Mouse (Mus musculus): ENCODE measurements around the gene Rnf181. TPM values are rescaled to one million over a fixed set of nuclear protein-coding genes. Genes with fewer than 3 reads are reported as not detected.
A peak's percentile ranks its signal among the peaks of the same experiment; 100 is the strongest.

Rnf181 gene
- polyA plus RNA-seq (2015; fragmentation: Nextera tagmentation; extraction: Ambion mirVana): 150 and 164 TPM in 2 replicates

DNA sequence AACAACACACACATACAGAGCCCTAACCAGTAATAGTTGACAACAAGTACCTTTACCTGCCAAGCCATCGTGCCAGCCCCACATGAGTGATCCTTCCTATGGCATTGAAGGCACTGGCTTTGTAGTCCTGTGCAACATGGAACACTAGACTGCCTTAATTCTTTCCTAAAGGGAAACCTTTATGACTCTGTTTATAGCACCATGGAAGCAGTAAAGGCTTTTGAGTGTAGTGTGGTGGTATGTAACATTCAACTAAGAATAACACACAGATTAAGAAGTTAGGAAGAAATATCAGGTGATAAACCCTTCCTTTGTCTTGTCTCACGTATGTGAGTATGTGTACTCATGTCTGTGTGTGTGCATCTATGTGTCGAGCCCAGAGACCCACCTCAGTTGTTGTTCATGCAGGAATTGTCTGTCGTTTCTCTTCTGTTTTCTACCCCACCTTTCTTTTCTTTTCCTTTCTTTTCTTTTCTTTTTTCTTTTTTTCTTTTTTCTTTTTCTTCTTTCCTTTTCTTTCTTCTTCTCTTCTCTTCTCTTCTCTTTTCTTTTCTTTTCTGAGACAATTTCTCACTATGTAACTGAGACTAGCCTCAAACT lies at the start of gene Rnf181:
Rnf181 (minus strand) TSS at position 113 of the 600 bp plus-strand sequence.
- no peak for TF ChIP-seq CTCF (IDR thresholded peaks at IDR 0.05; ENCODE audit: low read depth)
- H3K9ac ChIP-seq (ENCODE audit: low read depth, low read length): no peak within 1 kb of the TSS
- no peak within 1 kb of the TSS for H3K4me2 ChIP-seq (ENCODE audit: low read length)
- H3K36me3 ChIP-seq (ENCODE audit: insufficient read depth, low read length): no peaks in the 10 kb centered on the region
- no peak within 1 kb of the TSS for H3K4me3 ChIP-seq (replicated peaks; ENCODE audit: low read depth, low read length)
- H3K27me3 ChIP-seq (ENCODE audit: insufficient read depth, low read length): no peaks in the 10 kb centered on the region
- ATAC-seq (replicated peaks; ENCODE audit: low FRiP score, low read depth): no peak
- 80% methylated on average over 4 of the region's 4 CpGs for WGBS
- H3K27ac ChIP-seq: no peak within 1 kb of the TSS
- no peak for DNase-seq (ENCODE audit: low spot score)
- no peaks in the 10 kb centered on the region for H3K9me3 ChIP-seq (replicated peaks; ENCODE audit: low read length)
- peaks cover 8% of the 10 kb centered on the region; the same call in 1 of the 2 replicates for H3K4me1 ChIP-seq (replicated peaks; ENCODE audit: insufficient read depth, low read length)

- Histone ChIP-seq H3K4me3 (replicated peaks; ENCODE audit: low read depth, low read length) (no peak overlapping the region), H3K27ac (no peak overlapping the region), H3K27me3 (ENCODE audit: insufficient read depth, low read length) (no peaks in the 10 kb centered on the region), H3K4me2 (ENCODE audit: low read length) (no peak overlapping the region), H3K9me3 (replicated peaks; ENCODE audit: low read length) (no peaks in the 10 kb centered on the region), H3K36me3 (ENCODE audit: insufficient read depth, low read length) (peaks cover 18% of the 10 kb centered on the region), H3K4me1 (replicated peaks; ENCODE audit: insufficient read depth, low read length) (no peaks in the 10 kb centered on the region; the same call in 1 of the 2 replicates), H3K9ac (ENCODE audit: low read depth, low read length) (0 out of 2 replicates have a peak overlapping the region, but pooled peaks have one; percentile 0)
- TF ChIP-seq CTCF (IDR thresholded peaks at IDR 0.05; ENCODE audit: low read depth): no peak
- ATAC-seq (replicated peaks; ENCODE audit: low FRiP score, low read depth) (no peak), DNase-seq (ENCODE audit: low spot score) (no peak)
- WGBS: 78% methylated on average over 7 of the region's 7 CpGs
Observed at GRCm38 (mm10) chr6:72415964-72416772, 49.4 kb upstream of the Rnf181 start.

DNA sequence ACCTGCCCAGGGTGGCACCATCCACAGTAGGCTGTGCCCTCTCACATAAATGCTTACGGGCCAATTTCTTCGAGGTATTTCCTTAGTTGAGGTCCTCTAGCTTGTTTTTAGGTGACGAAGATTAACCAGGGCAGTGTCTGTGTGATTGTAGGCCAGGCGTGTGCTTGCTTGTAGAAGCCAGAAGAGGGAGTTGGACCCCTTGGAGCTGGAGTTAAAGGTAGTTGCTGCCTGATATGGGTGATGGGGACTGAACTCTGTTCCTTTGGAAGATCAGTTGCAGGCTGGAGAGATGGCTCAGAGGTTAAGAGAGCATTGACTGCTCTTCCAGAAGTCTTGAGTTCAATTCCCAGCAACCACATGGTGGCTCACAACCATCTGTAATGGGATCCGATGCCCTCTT lies 48.4 kb upstream of the Rnf181 start:
- Histone ChIP-seq H3K36me3 (ENCODE audit: insufficient read depth, low read length) (peaks cover 14% of the 10 kb centered on the region), H3K9me3 (replicated peaks; ENCODE audit: low read length) (no peaks in the 10 kb centered on the region), H3K4me1 (replicated peaks; ENCODE audit: insufficient read depth, low read length) (no peaks in the 10 kb centered on the region; the same call in 1 of the 2 replicates), H3K9ac (ENCODE audit: low read depth, low read length) (no peak overlapping the region), H3K27ac (no peak overlapping the region), H3K4me3 (replicated peaks; ENCODE audit: low read depth, low read length) (peak overlapping the region; percentile 71), H3K27me3 (ENCODE audit: insufficient read depth, low read length) (no peaks in the 10 kb centered on the region), H3K4me2 (ENCODE audit: low read length) (peak overlapping the region; percentile 83)
- DNase-seq (ENCODE audit: low spot score): no peak
- 79% methylated on average over 5 of the region's 5 CpGs for WGBS
- ATAC-seq (replicated peaks; ENCODE audit: low FRiP score, low read depth): no peak
- TF ChIP-seq CTCF (IDR thresholded peaks at IDR 0.05; ENCODE audit: low read depth): 0 out of 2 replicates have a peak, but pooled peaks have one; percentile 14

DNA sequence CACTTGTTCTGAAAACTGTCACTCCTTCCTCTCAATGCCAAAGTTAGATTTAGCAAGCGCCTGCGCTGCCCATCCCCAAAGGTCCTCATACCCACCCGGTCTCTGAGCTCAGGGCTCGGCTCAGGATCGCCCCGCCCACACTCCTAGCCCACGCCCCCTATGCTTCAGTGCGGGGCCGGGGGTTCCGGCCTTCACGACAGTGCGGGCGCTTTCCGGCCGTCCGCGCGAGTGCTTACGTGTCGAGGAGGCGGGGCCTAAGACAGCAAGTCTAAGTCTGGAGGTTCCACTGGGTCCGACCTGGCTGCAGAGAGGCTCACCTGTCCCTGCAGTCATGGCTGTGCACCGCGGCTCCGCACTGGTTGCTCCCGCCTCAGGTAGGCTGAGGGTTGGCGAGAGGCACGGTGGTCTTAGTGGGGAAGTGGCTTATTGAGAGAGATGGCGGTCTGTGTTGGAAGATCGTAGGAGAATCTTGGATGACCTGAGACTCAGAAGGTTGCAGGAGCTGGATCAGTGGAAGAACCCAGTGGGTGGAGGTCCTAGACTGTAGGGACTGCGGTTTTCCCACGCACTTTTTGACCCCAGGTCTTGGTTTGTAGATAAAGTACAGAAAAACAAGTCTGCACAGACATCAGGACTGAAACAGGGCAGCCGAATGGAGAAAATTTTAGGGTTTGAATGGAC lies 47.5 kb upstream of the Rnf181 start, which contains the start of gene Ggcx:
Ggcx (plus strand) TSS at position 233 of the 681 bp plus-strand sequence.
- H3K27ac ChIP-seq: peak within 1 kb of the TSS; percentile 72
- under 1% methylated on average over 33 of the region's 33 CpGs for WGBS
- peak; percentile 95 for ATAC-seq (replicated peaks; ENCODE audit: low FRiP score, low read depth)

GRCm38 (mm10) chr6:72410518-72410917 lies 43.8 kb upstream of the Rnf181 start:
- Histone ChIP-seq H3K36me3 (ENCODE audit: insufficient read depth, low read length) (no peaks in the 10 kb centered on the region), H3K27ac (no peak overlapping the region), H3K4me1 (replicated peaks; ENCODE audit: insufficient read depth, low read length) (no peaks in the 10 kb centered on the region; the same call in 1 of the 2 replicates), H3K4me3 (replicated peaks; ENCODE audit: low read depth, low read length) (no peak overlapping the region), H3K27me3 (ENCODE audit: insufficient read depth, low read length) (no peaks in the 10 kb centered on the region), H3K9me3 (replicated peaks; ENCODE audit: low read length) (no peaks in the 10 kb centered on the region), H3K9ac (ENCODE audit: low read depth, low read length) (no peak overlapping the region), H3K4me2 (ENCODE audit: low read length) (no peak overlapping the region)
- DNase-seq (ENCODE audit: low spot score): no peak
- 72% methylated on average over 7 of the region's 7 CpGs for WGBS
- no peak for ATAC-seq (replicated peaks; ENCODE audit: low FRiP score, low read depth)
- no peak for TF ChIP-seq CTCF (IDR thresholded peaks at IDR 0.05; ENCODE audit: low read depth)

More for the DNA sequence above, 47.5 kb upstream of the Rnf181 start, which contains the start of gene Ggcx:
- H3K27me3 ChIP-seq (ENCODE audit: insufficient read depth, low read length): no peaks in the 10 kb centered on the region
- peak; percentile 39; the same call in 1 of the 2 replicates for TF ChIP-seq CTCF (IDR thresholded peaks at IDR 0.05; ENCODE audit: low read depth)
- peak within 1 kb of the TSS; percentile 83 for H3K4me2 ChIP-seq (ENCODE audit: low read length)
- H3K4me3 ChIP-seq (replicated peaks; ENCODE audit: low read depth, low read length): peak within 1 kb of the TSS; percentile 71
- peak within 1 kb of the TSS; percentile 75 for H3K9ac ChIP-seq (ENCODE audit: low read depth, low read length)
- no peaks in the 10 kb centered on the region; the same call in 1 of the 2 replicates for H3K4me1 ChIP-seq (replicated peaks; ENCODE audit: insufficient read depth, low read length)
- no peaks in the 10 kb centered on the region for H3K9me3 ChIP-seq (replicated peaks; ENCODE audit: low read length)
- peak; percentile 97 for DNase-seq (ENCODE audit: low spot score)
- H3K36me3 ChIP-seq (ENCODE audit: insufficient read depth, low read length): peaks cover 12% of the 10 kb centered on the region

DNA sequence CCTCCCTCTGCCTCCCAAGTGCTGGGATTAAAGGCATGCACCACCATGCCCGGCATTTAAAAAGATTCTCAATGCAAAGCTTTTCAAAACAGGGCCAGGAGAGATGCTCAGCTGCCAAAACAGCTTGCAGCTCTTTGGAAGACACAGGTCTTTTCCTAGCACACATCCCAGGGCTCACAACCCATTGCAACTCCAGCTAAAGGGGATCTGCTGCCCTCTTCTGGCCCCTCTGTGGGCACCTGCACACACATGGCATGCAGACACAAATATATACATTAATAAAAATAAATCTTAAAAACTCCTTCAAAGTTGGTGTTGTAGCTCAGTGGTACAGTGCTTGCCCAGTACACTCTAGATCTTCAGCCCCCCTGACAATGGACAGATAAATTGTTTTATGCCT lies 43.2 kb upstream of the Rnf181 start:
- ATAC-seq (replicated peaks; ENCODE audit: low FRiP score, low read depth): no peak
- WGBS: 35% methylated on average over 1 of the region's 1 CpGs
- no peak overlapping the region for H3K4me3 ChIP-seq (replicated peaks; ENCODE audit: low read depth, low read length)
- H3K4me1 ChIP-seq (replicated peaks; ENCODE audit: insufficient read depth, low read length): no peaks in the 10 kb centered on the region; the same call in 1 of the 2 replicates
- no peak overlapping the region for H3K4me2 ChIP-seq (ENCODE audit: low read length)
- no peak overlapping the region for H3K9ac ChIP-seq (ENCODE audit: low read depth, low read length)
- TF ChIP-seq CTCF (IDR thresholded peaks at IDR 0.05; ENCODE audit: low read depth): no peak
- no peak for DNase-seq (ENCODE audit: low spot score)
- H3K27me3 ChIP-seq (ENCODE audit: insufficient read depth, low read length): no peaks in the 10 kb centered on the region
- no peaks in the 10 kb centered on the region for H3K36me3 ChIP-seq (ENCODE audit: insufficient read depth, low read length)
- H3K27ac ChIP-seq: no peak overlapping the region
- H3K9me3 ChIP-seq (replicated peaks; ENCODE audit: low read length): no peaks in the 10 kb centered on the region

Measured in kidney, postnatal 0 days (tissue).